Mouse (Mus musculus): ENCODE data around the gene Lnx2.
A peak's percentile ranks its signal among the peaks of the same experiment; 100 is the strongest.

Gene Lnx2

GRCm38 (mm10) chr5:147051500-147052308 is 24.7 kb downstream of the Lnx2 start:
- DNase-seq (ENCODE audit: low spot score in 2 of 2), result no peak

GRCm38 (mm10) chr5:147050816-147051499 is 25.4 kb downstream of the Lnx2 start:
- peak in 1 of 2 experiments; percentile 36 for DNase-seq (ENCODE audit: low spot score in 2 of 2)

DNA sequence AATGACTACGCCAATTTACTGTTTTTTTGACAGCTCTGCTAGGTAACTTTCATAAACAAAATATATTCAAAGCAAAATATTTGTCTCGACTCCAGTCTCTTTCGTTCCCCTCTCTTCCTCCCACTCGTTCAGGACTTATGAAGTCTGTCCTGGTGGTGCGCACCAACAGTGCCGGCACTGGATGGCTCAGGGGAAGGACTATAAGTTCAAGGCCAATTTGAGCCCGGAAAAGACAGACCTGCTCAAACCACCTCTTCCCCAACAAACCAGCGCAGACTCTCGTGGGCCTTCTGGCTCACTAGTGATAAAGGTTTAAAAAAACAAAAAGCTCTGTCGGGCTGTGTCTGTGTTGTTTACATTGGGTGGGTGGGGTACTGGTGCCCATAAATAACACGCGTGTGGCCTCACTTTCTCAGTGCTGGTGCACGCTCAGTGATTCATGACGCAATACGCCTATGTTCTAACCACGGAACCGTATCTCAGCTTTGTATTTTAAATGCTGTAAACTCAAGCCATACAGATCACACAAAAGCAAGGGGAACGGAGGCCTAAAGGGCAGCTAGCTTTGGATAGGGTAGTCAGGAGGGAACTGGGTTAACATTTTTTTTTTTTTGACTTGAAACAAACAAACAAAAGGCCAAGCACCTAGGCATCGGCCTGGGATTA is 26.7 kb downstream of the Lnx2 start:
- DNase-seq (ENCODE audit: low spot score in 2 of 2), result peak in 1 of 2 experiments; percentile 57

DNA sequence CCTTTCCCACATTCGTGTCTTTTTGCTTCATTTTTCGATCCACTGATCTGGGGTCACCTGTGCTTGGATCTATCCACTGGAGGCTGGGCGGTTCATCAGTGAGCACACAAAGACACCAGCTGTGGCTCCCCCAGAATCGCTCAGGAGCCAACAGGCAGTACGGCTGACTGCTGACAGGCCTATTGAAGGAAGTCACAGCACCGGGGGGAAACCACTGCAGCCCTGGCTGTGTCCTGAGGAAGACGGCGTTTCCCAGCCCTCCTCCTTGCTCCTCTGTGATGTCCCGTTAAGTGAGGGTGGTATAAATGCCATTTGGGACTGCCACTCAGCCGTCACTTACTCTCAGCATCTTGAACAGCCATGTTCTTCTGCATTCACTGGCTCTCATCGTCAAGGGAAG is 30.5 kb downstream of the Lnx2 start:
- DNase-seq (ENCODE audit: low spot score in 2 of 2), result peak in 1 of 2 experiments; percentile 27

GRCm38 (mm10) chr5:147045311-147045710 is 31.1 kb downstream of the Lnx2 start:
- DNase-seq (ENCODE audit: low spot score in 2 of 2), result no peak

- DNase-seq (ENCODE audit: low spot score in 2 of 2), result no peak
Observed at GRCm38 (mm10) chr5:147043240-147043844, 33.0 kb downstream of the Lnx2 start.

DNA sequence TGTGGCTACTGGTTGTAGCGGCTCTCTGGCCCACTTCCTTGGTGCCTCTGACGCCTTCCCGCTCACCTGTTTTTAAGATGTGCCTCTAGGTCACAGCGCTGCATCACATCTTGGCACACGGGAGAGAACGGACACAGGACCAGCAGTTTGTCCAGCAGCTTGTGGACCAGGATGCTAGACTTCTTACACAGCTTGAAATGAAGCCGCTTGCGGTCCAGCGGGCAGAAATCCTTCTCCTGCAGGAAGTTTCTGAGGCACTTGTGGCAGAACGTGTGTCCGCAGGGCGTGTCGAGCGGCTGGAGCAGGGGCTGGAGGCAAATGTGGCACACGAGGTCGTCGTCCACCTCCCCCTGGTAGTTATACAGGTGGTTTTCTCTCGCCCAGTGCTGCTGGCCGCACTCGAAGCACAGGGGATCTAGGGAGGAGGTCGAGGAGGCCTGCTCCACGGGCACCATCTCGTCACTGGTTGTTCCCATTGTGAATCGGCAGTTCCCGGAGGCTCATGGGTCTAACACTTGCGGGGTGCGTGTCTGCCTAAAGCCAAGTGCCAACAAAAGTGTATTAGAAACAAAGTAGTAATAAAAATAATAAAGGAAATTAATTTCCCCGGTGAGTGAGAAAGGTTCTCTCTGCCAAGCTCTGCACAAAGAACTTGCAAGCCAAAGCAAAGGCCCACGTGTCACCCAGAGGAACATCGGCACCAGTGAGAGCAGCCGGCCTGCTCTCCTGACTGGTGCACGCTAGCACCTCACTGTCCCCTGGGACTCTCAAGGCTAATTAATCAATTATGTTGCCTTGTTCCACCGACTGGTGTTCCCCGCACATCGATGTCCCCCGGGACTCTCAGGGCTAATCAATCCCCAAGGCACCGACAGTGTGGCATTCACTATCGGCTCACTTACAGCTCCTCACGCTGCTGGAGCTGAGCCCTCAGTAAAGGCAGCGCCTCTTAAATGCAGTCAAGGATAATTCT is 34.1 kb downstream of the Lnx2 start:
- DNase-seq (ENCODE audit: low spot score in 2 of 2), result no peak

DNA sequence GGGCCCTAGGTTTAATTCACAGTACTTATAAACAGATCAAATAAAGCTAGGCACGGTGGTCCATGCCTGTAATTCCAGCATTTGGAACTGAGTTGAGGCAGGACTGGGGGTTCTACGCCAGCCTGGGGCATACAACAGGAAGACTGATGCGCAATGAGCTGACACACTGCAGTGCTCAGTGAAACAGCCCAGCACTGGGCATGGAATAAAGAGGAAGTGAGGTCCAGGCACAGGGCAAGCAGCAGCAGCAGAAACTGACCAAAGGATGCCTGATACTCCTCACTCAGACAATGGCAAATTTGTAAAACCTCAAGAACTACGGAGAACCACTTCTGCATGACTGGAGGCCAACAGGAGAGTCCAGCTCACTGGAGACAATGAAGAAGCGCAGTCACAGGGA is 37.0 kb downstream of the Lnx2 start:
- no peak for DNase-seq (ENCODE audit: low spot score in 2 of 2)

DNA sequence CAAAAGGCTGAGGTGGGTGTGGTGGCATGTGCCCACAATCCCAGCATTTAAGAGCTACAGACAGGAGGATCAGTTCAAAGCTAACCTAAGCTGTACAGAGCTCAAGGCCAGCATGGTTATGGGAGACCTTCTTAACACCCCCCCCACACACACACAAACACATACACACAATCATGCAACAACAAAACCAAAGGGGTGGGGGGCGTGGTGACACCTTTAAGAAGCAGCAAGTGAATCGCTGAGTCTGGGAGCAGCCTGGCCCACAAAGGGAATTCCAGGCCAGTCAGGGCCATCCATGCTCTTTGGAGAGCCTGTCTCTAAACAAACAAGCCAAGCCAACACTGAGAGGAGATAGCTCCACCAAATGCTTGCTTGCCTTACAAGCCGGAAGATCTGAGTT is 38.8 kb downstream of the Lnx2 start:
- no peak for DNase-seq (ENCODE audit: low spot score in 2 of 2)

- peak in 1 of 2 experiments; percentile 31 for DNase-seq (ENCODE audit: low spot score in 2 of 2)
Observed at GRCm38 (mm10) chr5:147036661-147037060, 39.7 kb downstream of the Lnx2 start.

GRCm38 (mm10) chr5:147036028-147036427 is 40.4 kb downstream of the Lnx2 start:
- no peak for DNase-seq (ENCODE audit: low spot score in 2 of 2)

DNA sequence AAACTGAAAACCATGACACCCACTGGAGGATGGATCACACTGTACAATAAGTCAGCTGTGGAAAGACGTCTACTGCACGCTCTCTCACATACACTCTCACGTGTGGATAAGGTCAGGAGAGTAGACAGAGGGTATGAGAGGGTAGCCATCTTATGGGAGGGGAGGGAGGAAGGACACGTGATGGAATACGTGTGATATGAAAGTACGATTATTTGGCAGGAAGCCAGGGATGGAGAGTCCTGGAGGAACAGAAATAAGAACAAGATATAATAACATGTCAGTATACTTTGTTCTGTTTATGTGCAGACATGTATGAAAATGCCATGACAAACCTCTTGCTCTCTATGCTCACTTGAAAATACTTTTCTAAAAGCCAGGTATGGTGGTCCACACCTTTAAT is 41.1 kb downstream of the Lnx2 start:
- DNase-seq (ENCODE audit: low spot score in 2 of 2), result no peak

- DNase-seq (ENCODE audit: low spot score in 2 of 2), result no peak
Observed at GRCm38 (mm10) chr5:147034283-147034682, 42.1 kb downstream of the Lnx2 start.

DNA sequence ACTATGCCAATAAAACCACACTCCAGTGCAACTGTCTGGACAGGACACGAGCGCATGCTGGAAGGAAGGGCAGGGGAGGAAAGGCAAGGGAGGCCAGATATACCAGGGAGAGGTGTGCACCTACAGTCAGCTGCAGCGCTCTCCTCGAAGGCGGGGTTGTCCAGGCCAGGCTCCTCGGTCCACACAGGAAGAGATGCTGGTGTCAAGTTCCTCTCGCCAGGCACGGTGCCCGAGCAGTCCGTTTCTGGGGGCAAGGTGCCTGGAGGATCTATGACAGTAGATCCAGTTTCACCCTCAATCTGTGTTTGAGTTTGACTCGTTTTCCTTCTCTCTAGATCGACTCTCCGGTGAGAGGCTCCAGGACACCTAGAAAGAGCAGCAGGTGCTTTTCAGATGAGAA is 43.2 kb downstream of the Lnx2 start:
- no peak for DNase-seq (ENCODE audit: low spot score in 2 of 2)

- DNase-seq (ENCODE audit: low spot score in 2 of 2), result no peak
Observed at GRCm38 (mm10) chr5:147031281-147031680, 45.1 kb downstream of the Lnx2 start.

DNA sequence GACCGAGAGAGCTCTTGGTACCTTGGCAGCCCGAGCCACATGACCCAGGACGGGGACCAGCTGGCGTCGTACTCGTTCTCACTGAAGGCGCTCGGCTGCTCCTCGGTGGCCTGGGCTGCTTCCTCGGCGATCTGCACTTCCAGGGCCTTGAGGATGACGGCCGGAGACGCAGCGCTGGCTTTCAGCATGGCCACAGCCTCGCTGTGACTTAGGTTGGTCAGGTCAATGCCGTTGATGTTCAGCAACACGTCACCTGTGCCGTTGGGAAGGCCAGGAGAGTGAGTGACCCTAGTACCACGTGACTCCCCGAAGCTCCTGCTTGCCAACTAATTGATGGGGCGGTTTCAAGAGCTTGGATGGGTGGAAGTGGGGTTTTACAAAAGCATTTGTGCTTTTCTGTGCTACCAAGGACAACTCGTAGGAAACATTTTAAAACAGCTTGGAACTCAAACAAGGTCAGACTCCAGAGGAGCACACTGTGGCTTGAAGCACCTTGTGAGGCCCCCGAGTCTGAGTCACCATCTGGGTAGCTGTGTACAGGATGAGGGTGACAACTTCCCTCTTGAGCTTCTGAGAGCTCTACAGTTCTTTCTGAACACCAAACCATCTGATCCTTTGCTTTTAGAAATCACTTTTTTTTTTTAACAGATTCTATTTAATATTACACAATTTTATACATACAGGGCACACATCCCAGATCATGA is 51.9 kb downstream of the Lnx2 start:
- DNase-seq (ENCODE audit: low spot score in 2 of 2), result no peak

- DNase-seq (ENCODE audit: low spot score in 2 of 2), result no peak
Observed at GRCm38 (mm10) chr5:147023245-147023970, 53.0 kb downstream of the Lnx2 start.

DNA sequence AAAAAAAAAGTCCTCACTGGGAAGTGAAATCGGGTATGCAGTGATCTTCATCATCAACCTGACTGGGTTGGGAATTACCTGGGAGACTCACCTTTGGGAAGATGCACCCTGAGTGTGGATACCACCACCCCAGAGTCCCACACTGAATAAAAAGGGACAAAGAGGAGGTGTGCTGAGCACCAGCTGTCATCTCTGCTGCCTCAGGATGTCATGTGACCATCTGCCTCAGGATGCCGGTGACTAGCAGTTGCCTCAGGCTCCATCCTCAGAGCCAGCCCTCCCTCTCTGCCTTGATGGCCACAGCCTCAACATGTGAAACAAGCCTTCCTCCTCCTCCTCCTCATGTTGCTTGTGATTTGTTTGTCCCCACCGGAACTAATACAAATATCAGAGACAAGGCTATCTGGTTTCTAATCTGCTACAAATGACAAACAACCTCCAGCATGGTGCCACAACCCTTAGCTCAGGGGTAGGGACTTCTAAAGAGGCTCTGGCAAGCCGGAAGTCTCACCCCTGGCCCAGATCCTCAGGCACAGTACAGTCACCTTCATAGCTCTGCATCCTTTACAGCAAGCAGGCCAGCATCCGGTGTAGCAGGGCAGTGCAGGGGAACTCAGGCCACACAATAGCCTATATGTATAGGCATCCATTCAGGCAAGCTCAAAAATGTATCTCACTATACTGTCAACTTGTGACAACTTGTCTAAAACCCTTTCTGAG is 54.7 kb downstream of the Lnx2 start:
- DNase-seq (ENCODE audit: low spot score in 2 of 2), result no peak

- DNase-seq (ENCODE audit: low spot score in 2 of 2), result no peak
Observed at GRCm38 (mm10) chr5:147020579-147020978, 55.8 kb downstream of the Lnx2 start.

Measured in spleen, postnatal 36 days (tissue).